Mouse (Mus musculus) ES-Bruce4 (cell line): ENCODE results near the gene Ttc19.

ENCODE experiments used
- CTCF ChIP-seq: IDR thresholded peaks from one replicate; pipeline ENCODE4 v1.8.1; 2011; ENCODE audit warnings: low read depth, low read length
- EP300 ChIP-seq: IDR thresholded peaks from 2 replicates; pipeline ENCODE4 v1.6.1; 2011; ENCODE audit warnings: low read depth, low read length; ENCODE audit not compliant: insufficient read depth
- POLR2A ChIP-seq: IDR thresholded peaks from one replicate; pipeline ENCODE4 v1.8.1; 2011; ENCODE audit warnings: low read length; ENCODE audit not compliant: insufficient read depth

- TF ChIP-seq CTCF (no peak), POLR2A (no peak), EP300 (no peak)
Observed at GRCm38 (mm10) chr11:62243871-62244270, 37.4 kb upstream of the Ttc19 start.
